Mouse (Mus musculus) layer of hippocampus, adult 9-10 months (tissue): Measurements from ENCODE around the gene Slc2a4.
"Not testable (repeated sequence)": the region's sequence is repeated elsewhere in the genome, so short reads cannot be mapped to it uniquely, and the experiment has no call there.

Experiments used
- DNase-seq: peaks from one replicate; pipeline ENCODE4 v3.0.0; 2022; ENCODE audit warnings: low spot score

Gene Slc2a4

GRCm38 (mm10) chr11:69919661-69920265, 28.2 kb downstream of the Slc2a4 start:
- no peak for DNase-seq

GRCm38 (mm10) chr11:69919053-69919452, 28.9 kb downstream of the Slc2a4 start:
- no peak for DNase-seq

- DNase-seq: no peak
Observed at GRCm38 (mm10) chr11:69918118-69918517, 29.9 kb downstream of the Slc2a4 start.

GRCm38 (mm10) chr11:69917379-69917948, 30.5 kb downstream of the Slc2a4 start:
- no peak for DNase-seq

- not testable (repeated sequence) for DNase-seq
Observed at GRCm38 (mm10) chr11:69916652-69917378, 31.2 kb downstream of the Slc2a4 start.

GRCm38 (mm10) chr11:69915667-69916627, 32.0 kb downstream of the Slc2a4 start:
- DNase-seq: no peak

- DNase-seq: no peak
Observed at GRCm38 (mm10) chr11:69914917-69915430, 33.0 kb downstream of the Slc2a4 start.

- no peak for DNase-seq
Observed at GRCm38 (mm10) chr11:69914372-69914764, 33.6 kb downstream of the Slc2a4 start.

- peak; percentile 81 for DNase-seq
Observed at GRCm38 (mm10) chr11:69913554-69914371, 34.2 kb downstream of the Slc2a4 start, which contains the start of gene Gps2. Gene Gps2, plus strand, starts transcription at chr11:69913888.

- DNase-seq: no peak
Observed at GRCm38 (mm10) chr11:69912716-69913530, 35.1 kb downstream of the Slc2a4 start.

- no peak for DNase-seq
Observed at GRCm38 (mm10) chr11:69911701-69912100, 36.3 kb downstream of the Slc2a4 start.

- DNase-seq: no peak
Observed at GRCm38 (mm10) chr11:69910781-69911560, 37.0 kb downstream of the Slc2a4 start.

- no peak for DNase-seq
Observed at GRCm38 (mm10) chr11:69910177-69910576, 37.8 kb downstream of the Slc2a4 start.

- no peak for DNase-seq
Observed at GRCm38 (mm10) chr11:69909174-69909573, 38.8 kb downstream of the Slc2a4 start.

- no peak for DNase-seq
Observed at GRCm38 (mm10) chr11:69908645-69909044, 39.3 kb downstream of the Slc2a4 start.

GRCm38 (mm10) chr11:69904311-69904710, 43.7 kb downstream of the Slc2a4 start:
- DNase-seq: no peak

GRCm38 (mm10) chr11:69902972-69903371, 45.0 kb downstream of the Slc2a4 start:
- DNase-seq: no peak

GRCm38 (mm10) chr11:69901993-69902392, 46.0 kb downstream of the Slc2a4 start:
- DNase-seq: no peak

- peak; percentile 92 for DNase-seq
Observed at GRCm38 (mm10) chr11:69901406-69901846, 46.6 kb downstream of the Slc2a4 start.
